Mouse (Mus musculus): Measurements from ENCODE around the gene C1qa. TPM values are rescaled to one million over a fixed set of nuclear protein-coding genes. Genes with fewer than 3 reads are reported as not detected.

The C1qa gene
- 9.5 TPM for polyA plus RNA-seq (2014; fragmentation: Illumina TruSeq; extraction: RNeasy Lipid Tissue Mini Kit (QIAGEN cat#74804); ENCODE audit: low read depth, low replicate concordance)

GRCm38 (mm10) chr4:136898637-136899036 is at the start of gene C1qa:
Gene C1qa, minus strand, starts transcription at chr4:136898803.

GRCm38 (mm10) chr4:136892811-136893210 is 5.8 kb downstream of the C1qa start, which contains the start of gene C1qc:
Gene C1qc, minus strand, starts transcription at chr4:136893065.

GRCm38 (mm10) chr4:136886101-136886500 is 12.5 kb downstream of the C1qa start, which contains the start of gene C1qb:
Gene C1qb, minus strand, starts transcription at chr4:136886187.

Other genes starting within 250 kb of the C1qa start
- not detected for gene Ephb2, start 62.8 kb downstream of the C1qa start, polyA plus RNA-seq (2014; fragmentation: Illumina TruSeq; extraction: RNeasy Lipid Tissue Mini Kit (QIAGEN cat#74804); ENCODE audit: low read depth, low replicate concordance)
- gene C1qb, start 12.6 kb downstream of the C1qa start, polyA plus RNA-seq (2014; fragmentation: Illumina TruSeq; extraction: RNeasy Lipid Tissue Mini Kit (QIAGEN cat#74804); ENCODE audit: low read depth, low replicate concordance), result 5.4 TPM
- 4.5 TPM for gene C1qc, start 5.7 kb downstream of the C1qa start, polyA plus RNA-seq (2014; fragmentation: Illumina TruSeq; extraction: RNeasy Lipid Tissue Mini Kit (QIAGEN cat#74804); ENCODE audit: low read depth, low replicate concordance)
- gene Epha8, start 58.0 kb upstream of the C1qa start, polyA plus RNA-seq (2014; fragmentation: Illumina TruSeq; extraction: RNeasy Lipid Tissue Mini Kit (QIAGEN cat#74804); ENCODE audit: low read depth, low replicate concordance), result not detected
- gene Zbtb40, start 150.0 kb upstream of the C1qa start, polyA plus RNA-seq (2014; fragmentation: Illumina TruSeq; extraction: RNeasy Lipid Tissue Mini Kit (QIAGEN cat#74804); ENCODE audit: low read depth, low replicate concordance), result 0.90 TPM

Data from liver, adult 10 weeks (tissue).